Comparison of ENCODE assay signal across 15 mouse cellular contexts in the genomic region with DNA sequence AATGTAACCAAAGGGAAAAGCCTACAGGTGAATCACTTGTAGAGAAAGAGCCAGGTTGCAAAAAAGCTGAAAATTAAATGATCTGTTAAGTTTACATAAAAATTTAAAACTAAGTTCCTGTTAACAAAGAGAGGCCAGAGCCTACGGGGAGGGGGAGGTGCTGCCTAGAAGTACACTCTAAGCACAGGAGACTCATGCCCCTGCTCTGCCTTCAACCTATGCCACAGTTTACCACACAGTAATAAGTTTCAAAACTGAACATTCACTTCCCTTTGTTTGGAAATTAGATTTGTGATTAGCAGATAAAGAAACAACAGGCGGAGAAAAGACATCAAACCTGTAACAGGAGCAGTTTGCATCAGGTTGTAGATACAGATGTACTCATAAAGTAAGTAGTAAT.
"Had no signal": no experiment of that assay in that cellular context is flagged by ENCODE, and none has a peak within 500 bp of the region (broad histone marks: within the 10 kb centered on the region; RNA-seq: fewer than 3 reads in every experiment).

No protein-coding gene starts in this region.

- ATAC-seq: midbrain, embryonic 15.5 days had no signal

- H3K4me3 ChIP-seq: layer of hippocampus, adult 2 months; left cerebral cortex, adult 2 months; liver, embryonic 13.5 days; midbrain, embryonic 12.5 days; midbrain, embryonic 15.5 days; neural tube, embryonic 13.5 days had no signal

- DNase-seq: kidney, adult 18-20 months; kidney, adult 9 months; kidney, postnatal 25 days; layer of hippocampus, postnatal 36 days; liver, embryonic 13.5 days; lung, adult 2 months; lung, postnatal 14 days; retina, postnatal 1 day; thymus, adult 18-20 months; thymus, postnatal 4 days had no signal

- H3K36me3 ChIP-seq: midbrain, embryonic 12.5 days; midbrain, embryonic 15.5 days had no signal

- H3K4me1 ChIP-seq: liver, embryonic 13.5 days; midbrain, embryonic 12.5 days; midbrain, embryonic 15.5 days; neural tube, embryonic 13.5 days had no signal

- H3K27me3 ChIP-seq: liver, embryonic 13.5 days; midbrain, embryonic 12.5 days; midbrain, embryonic 15.5 days; neural tube, embryonic 13.5 days had no signal

- H3K9me3 ChIP-seq: liver, embryonic 13.5 days; midbrain, embryonic 12.5 days; midbrain, embryonic 15.5 days; neural tube, embryonic 13.5 days had no signal
